Mouse (Mus musculus): Measurements from ENCODE around the gene Higd2a. TPM values are rescaled to one million over a fixed set of nuclear protein-coding genes. Genes with fewer than 3 reads are reported as not detected.

Higd2a gene
- polyA plus RNA-seq, 1 experiment from 2014 or later = 167 TPM

- ATAC-seq (ENCODE audit: low FRiP score) (no peak), DNase-seq (ENCODE audit: low spot score) (no peak)
- whole genome bisulfite sequencing = 91% methylated on average over 8 of the region's 8 CpGs
- Histone ChIP-seq H3K9ac (ENCODE audit: low read depth, low read length) (no peak overlapping the region), H3K27me3 (ENCODE audit: control insufficient read depth, insufficient read depth, low read length) (no peaks in the 10 kb centered on the region), H3K27ac (ENCODE audit: low read depth, low read length) (no peak overlapping the region), H3K4me3 (ENCODE audit: low read depth, low read length) (no peak overlapping the region), H3K36me3 (ENCODE audit: control insufficient read depth, insufficient read depth, low read length) (no peaks in the 10 kb centered on the region), H3K4me2 (replicated peaks; ENCODE audit: low read depth, low read length) (no peak overlapping the region), H3K9me3 (ENCODE audit: control insufficient read depth, low read length) (no peaks in the 10 kb centered on the region), H3K4me1 (replicated peaks; ENCODE audit: control insufficient read depth, insufficient read depth, low read length) (no peaks in the 10 kb centered on the region)
Measured at GRCm38 (mm10) chr13:54591776-54592356, 1.9 kb downstream of the Higd2a start.

- H3K4me1 ChIP-seq (replicated peaks; ENCODE audit: control insufficient read depth, insufficient read depth, low read length) = no peaks in the 10 kb centered on the region
- H3K4me3 ChIP-seq (ENCODE audit: low read depth, low read length) = no peak overlapping the region
- ATAC-seq (ENCODE audit: low FRiP score) (no peak), DNase-seq (ENCODE audit: low spot score) (no peak)
- H3K4me2 ChIP-seq (replicated peaks; ENCODE audit: low read depth, low read length) = no peak overlapping the region
- no peaks in the 10 kb centered on the region for H3K27me3 ChIP-seq (ENCODE audit: control insufficient read depth, insufficient read depth, low read length)
- 91% methylated on average over 11 of the region's 11 CpGs for WGBS
- H3K27ac ChIP-seq (ENCODE audit: low read depth, low read length) = no peak overlapping the region
- no peak overlapping the region for H3K9ac ChIP-seq (ENCODE audit: low read depth, low read length)
- H3K9me3 ChIP-seq (ENCODE audit: control insufficient read depth, low read length) = no peaks in the 10 kb centered on the region
- no peaks in the 10 kb centered on the region for H3K36me3 ChIP-seq (ENCODE audit: control insufficient read depth, insufficient read depth, low read length)
Measured at GRCm38 (mm10) chr13:54593617-54594016, 3.6 kb downstream of the Higd2a start.

- H3K27ac ChIP-seq (ENCODE audit: low read depth, low read length) = no peak overlapping the region
- H3K9me3 ChIP-seq (ENCODE audit: control insufficient read depth, low read length) = no peaks in the 10 kb centered on the region
- H3K9ac ChIP-seq (ENCODE audit: low read depth, low read length) = no peak overlapping the region
- H3K4me3 ChIP-seq (ENCODE audit: low read depth, low read length) = no peak overlapping the region
- H3K4me2 ChIP-seq (replicated peaks; ENCODE audit: low read depth, low read length) = no peak overlapping the region
- no peaks in the 10 kb centered on the region for H3K36me3 ChIP-seq (ENCODE audit: control insufficient read depth, insufficient read depth, low read length)
- H3K27me3 ChIP-seq (ENCODE audit: control insufficient read depth, insufficient read depth, low read length) = no peaks in the 10 kb centered on the region
- ATAC-seq (ENCODE audit: low FRiP score) = no peak
- 75% methylated on average over 8 of the region's 8 CpGs for WGBS
- DNase-seq (ENCODE audit: low spot score) = no peak
- H3K4me1 ChIP-seq (replicated peaks; ENCODE audit: control insufficient read depth, insufficient read depth, low read length) = no peaks in the 10 kb centered on the region
Measured at GRCm38 (mm10) chr13:54596107-54596690, 6.2 kb downstream of the Higd2a start.

GRCm38 (mm10) chr13:54596870-54597269 lies 6.9 kb downstream of the Higd2a start:
- 63% methylated on average over 5 of the region's 5 CpGs for WGBS
- Histone ChIP-seq H3K4me2 (replicated peaks; ENCODE audit: low read depth, low read length) (no peak overlapping the region), H3K9me3 (ENCODE audit: control insufficient read depth, low read length) (no peaks in the 10 kb centered on the region), H3K4me1 (replicated peaks; ENCODE audit: control insufficient read depth, insufficient read depth, low read length) (no peaks in the 10 kb centered on the region), H3K27me3 (ENCODE audit: control insufficient read depth, insufficient read depth, low read length) (no peaks in the 10 kb centered on the region), H3K27ac (ENCODE audit: low read depth, low read length) (no peak overlapping the region), H3K36me3 (ENCODE audit: control insufficient read depth, insufficient read depth, low read length) (no peaks in the 10 kb centered on the region), H3K9ac (ENCODE audit: low read depth, low read length) (no peak overlapping the region), H3K4me3 (ENCODE audit: low read depth, low read length) (no peak overlapping the region)
- DNase-seq (ENCODE audit: low spot score) (no peak), ATAC-seq (ENCODE audit: low FRiP score) (no peak)

- H3K27me3 ChIP-seq (ENCODE audit: control insufficient read depth, insufficient read depth, low read length) = no peaks in the 10 kb centered on the region
- no peak overlapping the region for H3K4me3 ChIP-seq (ENCODE audit: low read depth, low read length)
- no peaks in the 10 kb centered on the region for H3K4me1 ChIP-seq (replicated peaks; ENCODE audit: control insufficient read depth, insufficient read depth, low read length)
- ATAC-seq (ENCODE audit: low FRiP score) (no peak), DNase-seq (ENCODE audit: low spot score) (no peak)
- no peaks in the 10 kb centered on the region for H3K36me3 ChIP-seq (ENCODE audit: control insufficient read depth, insufficient read depth, low read length)
- WGBS = 85% methylated on average over 12 of the region's 12 CpGs
- no peaks in the 10 kb centered on the region for H3K9me3 ChIP-seq (ENCODE audit: control insufficient read depth, low read length)
- no peak overlapping the region for H3K4me2 ChIP-seq (replicated peaks; ENCODE audit: low read depth, low read length)
- H3K27ac ChIP-seq (ENCODE audit: low read depth, low read length) = no peak overlapping the region
- H3K9ac ChIP-seq (ENCODE audit: low read depth, low read length) = no peak overlapping the region
Measured at GRCm38 (mm10) chr13:54598622-54599143, 8.7 kb downstream of the Higd2a start.

- H3K27me3 ChIP-seq (ENCODE audit: control insufficient read depth, insufficient read depth, low read length) = no peaks in the 10 kb centered on the region
- no peak overlapping the region for H3K9ac ChIP-seq (ENCODE audit: low read depth, low read length)
- no peak for DNase-seq (ENCODE audit: low spot score)
- H3K9me3 ChIP-seq (ENCODE audit: control insufficient read depth, low read length) = no peaks in the 10 kb centered on the region
- H3K4me1 ChIP-seq (replicated peaks; ENCODE audit: control insufficient read depth, insufficient read depth, low read length) = no peaks in the 10 kb centered on the region
- WGBS = 56% methylated on average over 3 of the region's 3 CpGs
- H3K27ac ChIP-seq (ENCODE audit: low read depth, low read length) = no peak overlapping the region
- H3K4me3 ChIP-seq (ENCODE audit: low read depth, low read length) = no peak overlapping the region
- no peak overlapping the region for H3K4me2 ChIP-seq (replicated peaks; ENCODE audit: low read depth, low read length)
- no peaks in the 10 kb centered on the region for H3K36me3 ChIP-seq (ENCODE audit: control insufficient read depth, insufficient read depth, low read length)
- no peak for ATAC-seq (ENCODE audit: low FRiP score)
Measured at GRCm38 (mm10) chr13:54602639-54603111, 12.7 kb downstream of the Higd2a start.

GRCm38 (mm10) chr13:54603501-54603900 lies 13.5 kb downstream of the Higd2a start:
- no peak overlapping the region for H3K27ac ChIP-seq (ENCODE audit: low read depth, low read length)
- no peak overlapping the region for H3K4me3 ChIP-seq (ENCODE audit: low read depth, low read length)
- H3K36me3 ChIP-seq (ENCODE audit: control insufficient read depth, insufficient read depth, low read length) = no peaks in the 10 kb centered on the region
- no peaks in the 10 kb centered on the region for H3K9me3 ChIP-seq (ENCODE audit: control insufficient read depth, low read length)
- H3K4me1 ChIP-seq (replicated peaks; ENCODE audit: control insufficient read depth, insufficient read depth, low read length) = no peaks in the 10 kb centered on the region
- H3K4me2 ChIP-seq (replicated peaks; ENCODE audit: low read depth, low read length) = no peak overlapping the region
- no peaks in the 10 kb centered on the region for H3K27me3 ChIP-seq (ENCODE audit: control insufficient read depth, insufficient read depth, low read length)
- no peak for DNase-seq (ENCODE audit: low spot score)
- no peak overlapping the region for H3K9ac ChIP-seq (ENCODE audit: low read depth, low read length)
- ATAC-seq (ENCODE audit: low FRiP score) = no peak

- no peak for ATAC-seq (ENCODE audit: low FRiP score)
- Histone ChIP-seq H3K4me2 (replicated peaks; ENCODE audit: low read depth, low read length) (no peak overlapping the region), H3K9ac (ENCODE audit: low read depth, low read length) (no peak overlapping the region), H3K9me3 (ENCODE audit: control insufficient read depth, low read length) (no peaks in the 10 kb centered on the region), H3K27ac (ENCODE audit: low read depth, low read length) (no peak overlapping the region), H3K27me3 (ENCODE audit: control insufficient read depth, insufficient read depth, low read length) (no peaks in the 10 kb centered on the region), H3K36me3 (ENCODE audit: control insufficient read depth, insufficient read depth, low read length) (no peaks in the 10 kb centered on the region), H3K4me3 (ENCODE audit: low read depth, low read length) (no peak overlapping the region), H3K4me1 (replicated peaks; ENCODE audit: control insufficient read depth, insufficient read depth, low read length) (no peaks in the 10 kb centered on the region; the same call in 1 of the 2 replicates)
- 62% methylated on average over 4 of the region's 4 CpGs for WGBS
- no peak for DNase-seq (ENCODE audit: low spot score)
Measured at GRCm38 (mm10) chr13:54604221-54604620, 14.2 kb downstream of the Higd2a start.

GRCm38 (mm10) chr13:54605426-54605825 lies 15.4 kb downstream of the Higd2a start:
- Histone ChIP-seq H3K27ac (ENCODE audit: low read depth, low read length) (no peak overlapping the region), H3K36me3 (ENCODE audit: control insufficient read depth, insufficient read depth, low read length) (no peaks in the 10 kb centered on the region), H3K4me3 (ENCODE audit: low read depth, low read length) (no peak overlapping the region), H3K4me1 (replicated peaks; ENCODE audit: control insufficient read depth, insufficient read depth, low read length) (no peaks in the 10 kb centered on the region; the same call in 1 of the 2 replicates), H3K27me3 (ENCODE audit: control insufficient read depth, insufficient read depth, low read length) (no peaks in the 10 kb centered on the region), H3K9me3 (ENCODE audit: control insufficient read depth, low read length) (no peaks in the 10 kb centered on the region), H3K4me2 (replicated peaks; ENCODE audit: low read depth, low read length) (no peak overlapping the region), H3K9ac (ENCODE audit: low read depth, low read length) (no peak overlapping the region)
- DNase-seq (ENCODE audit: low spot score) = no peak
- WGBS = 79% methylated on average over 5 of the region's 5 CpGs
- ATAC-seq (ENCODE audit: low FRiP score) = no peak

Measured in hindbrain, embryonic 11.5 days (tissue).